Mouse (Mus musculus): ENCODE results near the gene Gdi1.

Gene Gdi1

GRCm38 (mm10) chrX:74304867-74305700, at the start of gene Gdi1:
TSS of gene Gdi1 (plus strand) at chrX:74304998.
- peak; percentile 72 to 76 for DNase-seq

- DNase-seq: no peak
Observed at GRCm38 (mm10) chrX:74257746-74258145, 47.1 kb upstream of the Gdi1 start.

GRCm38 (mm10) chrX:74269736-74270061, 35.1 kb upstream of the Gdi1 start:
- no peak for DNase-seq

- DNase-seq: peak; percentile 86
Observed at GRCm38 (mm10) chrX:74270062-74270901, 34.5 kb upstream of the Gdi1 start, which contains the start of gene Rpl10. TSS of gene Rpl10 (plus strand) at chrX:74270812.

GRCm38 (mm10) chrX:74270902-74271551, 33.8 kb upstream of the Gdi1 start:
- peak in 1 of 2 experiments; percentile 27 for DNase-seq

GRCm38 (mm10) chrX:74273422-74274322, 31.1 kb upstream of the Gdi1 start:
- no peak for DNase-seq

- DNase-seq: no peak
Observed at GRCm38 (mm10) chrX:74277916-74278315, 26.9 kb upstream of the Gdi1 start.

GRCm38 (mm10) chrX:74281041-74281731, 23.6 kb upstream of the Gdi1 start:
- DNase-seq: no peak

GRCm38 (mm10) chrX:74281732-74282394, 22.9 kb upstream of the Gdi1 start, which contains the start of the genes Taz and Dnase1l1:
TSS of gene Taz (plus strand) at chrX:74281912.
TSS of gene Dnase1l1 (minus strand) at chrX:74282337.
- DNase-seq: peak; percentile 61 to 67

GRCm38 (mm10) chrX:74282395-74283091, 22.3 kb upstream of the Gdi1 start:
- DNase-seq: peak; percentile 83 to 85

GRCm38 (mm10) chrX:74283092-74283437, 21.7 kb upstream of the Gdi1 start:
- DNase-seq: no peak

GRCm38 (mm10) chrX:74293431-74293830, 11.4 kb upstream of the Gdi1 start:
- no peak for DNase-seq

GRCm38 (mm10) chrX:74296538-74297448, 8.0 kb upstream of the Gdi1 start, which contains the start of gene Atp6ap1:
TSS of gene Atp6ap1 (plus strand) at chrX:74297097.
- peak; percentile 92 to 94 for DNase-seq

GRCm38 (mm10) chrX:74298348-74298747, 6.5 kb upstream of the Gdi1 start:
- DNase-seq: no peak

GRCm38 (mm10) chrX:74299721-74300120, 5.1 kb upstream of the Gdi1 start:
- no peak for DNase-seq

GRCm38 (mm10) chrX:74312540-74313464, 8.0 kb downstream of the Gdi1 start, which contains the start of gene Fam50a:
TSS of gene Fam50a (plus strand) at chrX:74313033.
- DNase-seq: peak; percentile 80 to 88

- peak; percentile 66 to 70 for DNase-seq
Observed at GRCm38 (mm10) chrX:74328725-74329161, 23.9 kb downstream of the Gdi1 start, which contains the start of gene Plxna3. TSS of gene Plxna3 (plus strand) at chrX:74329066.

Data from cerebellum, postnatal 36 days (tissue).